Mouse (Mus musculus): ENCODE results near the gene Cyp2a22. TPM values are rescaled to one million over a fixed set of nuclear protein-coding genes. Genes with fewer than 3 reads are reported as not detected.

The Cyp2a22 gene
- not detected in 2 replicates for polyA plus RNA-seq (2012; rRNA removed)

GRCm38 (mm10) chr7:26939262-26939661 is at the start of gene Cyp2a22:
TSS of gene Cyp2a22 (minus strand) at chr7:26939384.

Other genes with a start within 250 kb of the Cyp2a22 start
- gene Cyp2b19, start 182.2 kb downstream of the Cyp2a22 start, polyA plus RNA-seq (2012; rRNA removed) = not detected in 2 replicates
- gene Cyp2g1, start 130.5 kb downstream of the Cyp2a22 start, polyA plus RNA-seq (2012; rRNA removed) = not detected in 2 replicates
- not detected in 2 replicates for gene Cyp2a5, start 104.1 kb downstream of the Cyp2a22 start, polyA plus RNA-seq (2012; rRNA removed)
- gene Cyp2a12, start 89.7 kb upstream of the Cyp2a22 start, polyA plus RNA-seq (2012; rRNA removed) = not detected in 2 replicates
- 32.1 and 42.8 TPM in 2 replicates for gene Cyp2f2, start 180.5 kb upstream of the Cyp2a22 start, polyA plus RNA-seq (2012; rRNA removed)
- gene Cyp2t4, start 214.3 kb upstream of the Cyp2a22 start, polyA plus RNA-seq (2012; rRNA removed) = not detected in 2 replicates
- 114 and 122 TPM in 2 replicates for gene Egln2, start 227.4 kb upstream of the Cyp2a22 start, polyA plus RNA-seq (2012; rRNA removed)
- gene Rab4b, start 239.5 kb upstream of the Cyp2a22 start, polyA plus RNA-seq (2012; rRNA removed) = 75.7 and 89.8 TPM in 2 replicates
- not detected in 2 replicates for gene Gm21983, start 241.7 kb upstream of the Cyp2a22 start, polyA plus RNA-seq (2012; rRNA removed)
- 13.2 and 15.1 TPM in 2 replicates for gene Mia, start 241.8 kb upstream of the Cyp2a22 start, polyA plus RNA-seq (2012; rRNA removed)

All from colon, adult 2 months (tissue).